Mouse (Mus musculus): ENCODE data around the gene Med18. TPM values are rescaled to one million over a fixed set of nuclear protein-coding genes. Genes with fewer than 3 reads are reported as not detected.

Gene Med18
- total RNA-seq (2021): 1 to 10 TPM; 5.1 to 6.5 TPM
- long read RNA-seq, experiment 1, partial matches to known transcripts: 0 of 4 reads
- long read RNA-seq, experiment 1, other reads (novel, unspliced or antisense): 0 of 4 reads
- long read RNA-seq, experiment 2, partial matches to known transcripts: 0 of 4 reads
- long read RNA-seq, experiment 2, other reads (novel, unspliced or antisense): 1 of 4 reads

- DNase-seq: peak; percentile 89
Measured at GRCm38 (mm10) chr4:132463430-132464254, at the start of gene Med18. Med18 (minus strand) TSS chr4:132463921.

DNA sequence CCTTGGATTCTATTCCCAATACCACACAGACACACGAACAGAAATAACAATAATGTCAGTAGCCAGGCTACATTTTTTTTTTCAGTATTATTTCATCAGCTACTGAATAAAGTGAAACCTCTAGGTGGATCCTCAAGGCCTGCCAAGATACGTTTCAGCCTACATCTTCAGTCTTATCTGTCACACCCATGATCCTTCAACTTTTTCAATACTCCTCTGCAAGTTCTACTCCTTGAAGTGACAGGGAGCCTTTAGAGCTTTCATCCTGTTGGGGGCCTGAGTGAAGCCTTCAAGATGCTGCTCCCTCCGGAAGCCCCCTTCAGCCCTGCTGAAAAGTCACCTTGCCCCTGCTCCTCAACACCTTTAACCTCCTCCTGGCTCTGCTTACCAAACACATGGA is 48.4 kb upstream of the Med18 start:
- DNase-seq: no peak

DNA sequence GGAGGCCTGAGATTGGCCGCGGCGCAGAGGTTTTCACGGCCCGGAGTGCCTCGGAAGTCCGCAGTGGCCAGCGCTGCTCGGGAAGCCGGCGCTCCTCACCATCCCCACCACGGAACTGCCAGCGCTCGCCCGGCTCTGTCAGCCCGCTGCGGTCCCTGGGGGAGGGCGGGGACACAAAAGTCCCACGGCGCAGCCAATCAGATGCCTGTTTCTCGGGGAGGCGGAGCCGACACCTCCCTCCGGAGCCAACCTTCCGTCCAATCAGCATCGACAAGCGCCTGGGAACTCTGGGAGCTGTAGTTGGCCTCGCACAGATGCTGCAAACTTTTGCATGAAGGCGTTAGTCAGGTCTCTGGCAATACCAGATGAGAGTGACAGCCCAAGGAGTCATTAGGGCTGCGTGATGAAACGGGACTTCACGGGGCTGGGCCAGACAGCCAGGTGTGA is 46.7 kb upstream of the Med18 start, which contains the start of gene Sesn2:
Sesn2 (minus strand) TSS at position 150 of the 447 bp plus-strand sequence.
- peak; percentile 97 for DNase-seq

- DNase-seq: peak; percentile 68
Measured at GRCm38 (mm10) chr4:132509621-132510296, 46.0 kb upstream of the Med18 start.

DNA sequence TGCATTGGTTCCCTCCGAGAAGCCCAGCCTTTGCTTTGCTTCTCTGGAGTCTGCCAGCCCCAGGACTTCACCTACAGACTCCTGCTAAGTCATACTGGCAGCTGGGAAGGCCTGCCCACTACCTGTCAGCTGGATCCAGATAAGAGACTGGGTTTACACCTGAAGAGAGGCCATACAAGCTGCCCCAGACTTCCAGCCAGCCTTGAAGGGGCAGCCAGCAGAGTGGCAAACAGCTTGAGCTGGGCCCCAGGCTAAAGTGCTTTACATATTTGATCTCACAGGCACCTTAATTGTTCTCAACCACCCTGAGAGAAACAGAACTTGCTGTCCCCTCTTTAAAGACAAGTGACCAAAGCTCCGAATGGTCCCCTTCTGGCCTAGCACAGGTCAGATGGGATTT is 43.5 kb upstream of the Med18 start:
- DNase-seq: no peak

DNA sequence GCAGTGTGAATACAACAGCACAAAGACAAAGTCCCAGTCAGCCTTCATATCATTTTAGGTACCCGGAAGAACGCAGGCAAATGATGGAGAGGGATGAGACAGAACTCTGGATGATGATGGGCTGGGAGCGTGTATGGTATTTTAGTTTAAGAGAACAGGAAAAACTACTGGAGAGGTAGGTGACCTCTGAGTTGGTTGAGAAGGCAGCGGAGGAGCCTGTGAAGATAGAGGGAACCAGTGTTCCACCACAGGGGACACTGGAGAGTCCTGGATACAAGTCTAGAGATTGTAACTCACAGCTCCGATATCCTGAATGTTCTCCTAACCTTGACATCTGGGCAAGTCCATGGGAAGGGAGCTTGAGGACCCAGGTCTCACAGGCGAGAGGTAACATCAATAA is 42.5 kb upstream of the Med18 start:
- DNase-seq: no peak

DNA sequence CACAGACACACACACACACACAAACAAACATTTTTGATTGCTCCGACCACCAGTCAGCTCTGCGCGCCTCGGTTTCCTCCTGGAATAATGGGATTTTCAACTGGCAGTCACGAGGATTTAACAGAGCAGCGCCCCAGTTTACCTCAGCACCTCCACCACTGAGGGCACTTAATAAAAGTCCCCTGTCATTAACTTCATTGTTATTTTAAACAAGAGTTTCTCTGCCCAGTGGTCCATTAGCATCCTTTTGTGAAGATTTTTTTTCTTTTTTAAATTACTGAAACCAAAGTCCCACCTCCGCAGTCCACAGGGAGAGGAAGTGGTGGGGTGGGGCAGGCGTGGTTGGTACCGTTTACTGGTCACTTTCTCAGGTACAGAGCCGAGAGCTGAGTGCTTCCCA is 42.1 kb upstream of the Med18 start:
- no peak for DNase-seq

DNA sequence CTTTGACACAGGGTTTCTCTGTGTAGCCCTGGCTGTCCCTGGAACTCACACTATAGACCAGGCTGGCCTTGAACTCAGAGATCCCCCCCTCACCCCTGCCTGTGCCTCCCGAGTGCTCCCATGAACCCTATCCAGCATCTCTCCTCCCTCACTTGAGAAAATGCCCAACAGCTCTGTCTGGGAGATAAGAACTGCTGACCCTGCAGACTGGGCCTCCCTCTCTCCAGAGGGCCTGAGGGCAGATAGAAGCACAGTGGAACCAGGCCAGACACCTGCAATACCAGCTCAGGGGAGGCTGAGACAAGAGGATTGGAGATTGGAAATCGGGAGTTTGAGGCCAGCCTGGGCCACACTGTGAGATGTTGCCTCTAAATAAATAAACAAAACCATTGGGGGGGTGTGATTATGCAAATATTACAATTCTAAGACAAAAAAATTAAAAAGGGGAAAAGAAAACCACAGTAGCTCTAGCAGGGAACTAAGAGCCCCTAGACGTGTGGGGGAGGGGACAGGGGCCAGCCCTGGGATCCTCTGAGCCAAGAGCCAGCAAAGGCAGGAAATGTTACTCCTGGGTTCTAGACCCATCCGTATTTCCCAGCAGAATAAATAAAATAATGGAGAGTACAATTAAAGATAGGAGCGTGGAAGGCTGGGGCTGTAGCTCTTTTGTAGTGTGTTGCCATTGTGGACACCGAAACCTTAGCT is 41.5 kb upstream of the Med18 start:
- DNase-seq: no peak

- DNase-seq: no peak
Measured at GRCm38 (mm10) chr4:132503344-132503743, 39.6 kb upstream of the Med18 start.

- DNase-seq: no peak
Measured at GRCm38 (mm10) chr4:132501639-132502038, 37.9 kb upstream of the Med18 start.

DNA sequence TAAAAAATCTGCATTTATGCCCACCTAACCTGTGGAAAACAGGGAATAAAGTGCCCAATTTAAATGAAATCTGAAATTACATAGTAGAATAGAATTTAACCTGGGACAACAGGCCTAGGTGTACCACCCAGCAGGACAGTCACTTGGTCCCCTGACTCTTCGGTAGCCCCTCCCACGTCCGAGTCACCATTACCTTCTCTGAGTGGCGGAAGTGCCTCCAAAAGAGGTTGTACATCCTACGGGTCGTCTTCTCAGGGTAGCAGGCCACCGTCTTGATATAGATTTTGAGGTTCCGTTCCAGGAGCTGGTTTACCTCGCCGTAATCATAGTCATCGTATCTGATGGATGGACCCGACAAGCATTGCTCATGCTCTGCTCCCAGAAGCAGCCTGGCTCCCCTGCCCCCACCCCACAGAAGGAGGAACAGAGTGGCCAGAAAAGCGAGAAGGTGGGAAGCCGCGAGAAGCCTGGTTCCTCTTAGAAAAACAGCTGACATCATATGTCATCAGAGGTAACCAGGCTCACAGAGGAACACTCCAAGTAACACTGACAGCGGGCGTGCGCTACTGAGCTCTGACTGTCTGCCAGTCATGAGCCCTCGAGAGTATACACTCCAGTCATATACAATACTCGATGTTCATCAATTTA is 30.7 kb upstream of the Med18 start:
- no peak for DNase-seq

GRCm38 (mm10) chr4:132492178-132493060 is 28.7 kb upstream of the Med18 start:
- DNase-seq: peak; percentile 33

DNA sequence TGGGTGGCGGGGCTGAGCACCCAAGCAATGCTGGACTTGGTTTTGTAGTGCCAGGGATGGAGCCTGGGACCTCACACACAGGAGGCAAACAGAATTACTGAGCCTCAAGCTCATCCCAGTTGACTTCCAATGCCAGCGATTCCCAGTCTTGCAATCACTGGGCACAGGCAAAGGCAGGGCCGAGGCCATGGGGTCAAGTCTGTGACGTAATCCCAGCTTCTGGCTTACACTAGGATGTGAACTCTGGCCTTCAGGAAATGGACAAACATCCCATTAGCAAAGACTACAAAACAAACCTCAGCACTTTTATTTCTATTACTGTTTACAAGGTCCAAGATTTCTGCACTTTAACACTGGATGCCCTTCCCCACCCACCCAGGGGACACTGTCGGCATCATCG is 28.0 kb upstream of the Med18 start:
- DNase-seq: no peak

DNA sequence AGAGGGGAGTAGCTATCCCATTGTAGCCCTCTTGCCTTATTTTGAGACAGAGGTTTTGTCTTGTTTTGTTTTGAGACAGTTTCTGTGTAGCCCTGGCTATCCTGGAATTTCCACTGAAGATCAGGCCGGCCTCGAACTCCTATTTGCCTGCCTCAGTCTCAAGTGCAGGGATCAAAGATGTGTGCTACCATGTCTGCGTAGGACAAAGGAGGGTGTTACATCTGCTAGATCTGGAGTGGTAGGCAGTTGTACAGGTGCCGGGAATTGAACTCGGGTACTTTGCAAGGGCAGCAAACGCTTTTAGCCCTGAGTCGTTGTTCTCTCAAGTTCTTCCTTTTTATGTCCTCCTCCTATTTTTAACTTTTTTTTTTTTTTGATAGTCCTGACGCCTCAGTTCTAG is 27.3 kb upstream of the Med18 start:
- no peak for DNase-seq

GRCm38 (mm10) chr4:132490273-132491010 is 26.7 kb upstream of the Med18 start:
- DNase-seq: no peak

- no peak for DNase-seq
Measured at GRCm38 (mm10) chr4:132488976-132489375, 25.3 kb upstream of the Med18 start.

GRCm38 (mm10) chr4:132488521-132488920 is 24.8 kb upstream of the Med18 start:
- no peak for DNase-seq

DNA sequence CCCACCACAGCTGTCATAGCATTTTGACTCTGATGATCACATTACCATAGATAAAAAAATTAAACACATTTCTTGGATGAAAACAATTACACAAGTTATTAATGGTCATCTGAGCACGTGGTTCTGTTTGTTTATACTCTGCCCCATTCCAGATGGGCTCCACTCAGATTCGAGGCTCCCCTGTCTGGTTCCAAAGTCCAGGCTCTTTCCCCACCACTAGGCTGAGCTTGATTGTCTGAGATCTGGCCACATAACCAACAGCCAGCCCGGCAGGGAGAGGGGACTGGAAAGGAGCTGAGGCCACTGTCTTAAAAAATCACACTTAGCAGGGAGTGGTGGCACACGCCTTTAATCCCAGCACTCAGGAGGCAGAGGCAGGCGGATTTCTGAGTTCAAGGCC is 21.1 kb upstream of the Med18 start:
- no peak for DNase-seq

GRCm38 (mm10) chr4:132484231-132484630 is 20.5 kb upstream of the Med18 start:
- DNase-seq: no peak

DNA sequence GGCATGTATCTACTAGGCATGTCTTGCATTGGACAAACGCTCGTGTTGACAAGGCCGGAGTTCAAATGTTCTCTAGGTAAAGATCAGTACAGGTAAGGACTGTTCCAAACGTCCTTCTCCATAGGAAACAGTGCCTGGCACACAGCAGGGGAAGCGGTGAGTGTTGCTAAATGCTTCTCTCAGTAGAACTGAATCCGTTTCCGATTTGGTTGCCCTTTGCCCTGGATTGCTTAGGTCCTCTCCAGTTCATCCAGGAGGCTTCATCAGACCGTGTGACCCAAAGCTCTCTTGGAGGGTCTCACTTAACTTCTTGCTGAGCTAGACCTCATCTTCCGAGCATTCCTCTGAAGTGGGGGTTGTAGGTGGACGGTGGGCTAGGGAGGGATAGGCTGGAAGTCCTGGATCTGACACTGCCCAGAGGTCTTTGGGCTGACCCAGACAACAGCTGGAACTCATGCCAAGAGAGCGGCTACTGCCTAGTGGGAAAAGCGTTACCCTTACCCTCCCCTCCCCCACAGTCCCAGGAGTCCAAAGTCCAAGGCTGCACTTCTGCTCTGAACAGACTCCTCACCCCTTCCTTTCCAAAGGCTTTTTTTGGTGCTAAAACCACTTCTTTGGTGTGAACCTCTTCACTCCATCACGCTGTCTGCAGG is 19.4 kb upstream of the Med18 start:
- DNase-seq: no peak
